Mouse (Mus musculus): ENCODE results near the gene Sos2. TPM values are rescaled to one million over a fixed set of nuclear protein-coding genes. Genes with fewer than 3 reads are reported as not detected.

Gene Sos2
- 10 to 100 TPM; 30.8 to 33.7 TPM for total RNA-seq (2021)

- DNase-seq (ENCODE audit: low spot score in 2 of 2), result peak; percentile 45 to 75
- intact Hi-C loops (cut with DNase I), result loop anchor here (5.0 kb wide), 3 partner anchors 34 to 324 kb away; partner anchors contain the start of gene Nemf
Observed at GRCm38 (mm10) chr12:69681566-69682061, at the start of gene Sos2. Gene Sos2, minus strand, starts transcription at chr12:69681852.

- intact Hi-C loops (cut with DNase I), result loop anchor here (10.0 kb wide), 1 partner anchor 314 kb away; no protein-coding TSS in a partner anchor
- no peak for DNase-seq (ENCODE audit: low spot score in 2 of 2)
Observed at GRCm38 (mm10) chr12:69730306-69730705, 48.7 kb upstream of the Sos2 start.

- intact Hi-C loops (cut with DNase I), result no loop called here
- no peak for DNase-seq (ENCODE audit: low spot score in 2 of 2)
Observed at GRCm38 (mm10) chr12:69729246-69729645, 47.6 kb upstream of the Sos2 start.

GRCm38 (mm10) chr12:69724711-69725460, 43.2 kb upstream of the Sos2 start, which contains the start of the genes L2hgdh and Atp5s:
Gene L2hgdh, minus strand, starts transcription at chr12:69724873.
Gene Atp5s, plus strand, starts transcription at chr12:69724950.
- peak; percentile 94 to 95 for DNase-seq (ENCODE audit: low spot score in 2 of 2)
- intact Hi-C loops (cut with DNase I), result no loop called here

GRCm38 (mm10) chr12:69724018-69724710, 42.5 kb upstream of the Sos2 start:
- no peak for DNase-seq (ENCODE audit: low spot score in 2 of 2)
- intact Hi-C loops (cut with DNase I), result no loop called here

GRCm38 (mm10) chr12:69723376-69723775, 41.7 kb upstream of the Sos2 start:
- DNase-seq (ENCODE audit: low spot score in 2 of 2), result no peak
- intact Hi-C loops (cut with DNase I), result no loop called here

- no peak for DNase-seq (ENCODE audit: low spot score in 2 of 2)
- intact Hi-C loops (cut with DNase I), result no loop called here
Observed at GRCm38 (mm10) chr12:69722857-69723256, 41.2 kb upstream of the Sos2 start.

- intact Hi-C loops (cut with DNase I), result no loop called here
- DNase-seq (ENCODE audit: low spot score in 2 of 2), result no peak
Observed at GRCm38 (mm10) chr12:69713628-69714027, 32.0 kb upstream of the Sos2 start.

GRCm38 (mm10) chr12:69704799-69705458, 23.3 kb upstream of the Sos2 start:
- intact Hi-C loops (cut with DNase I), result no loop called here
- no peak for DNase-seq (ENCODE audit: low spot score in 2 of 2)

GRCm38 (mm10) chr12:69698352-69698751, 16.7 kb upstream of the Sos2 start:
- no peak for DNase-seq (ENCODE audit: low spot score in 2 of 2)
- intact Hi-C loops (cut with DNase I), result no loop called here

- intact Hi-C loops (cut with DNase I), result no loop called here
- DNase-seq (ENCODE audit: low spot score in 2 of 2), result peak in 1 of 2 experiments; percentile 15
Observed at GRCm38 (mm10) chr12:69696746-69697145, 15.1 kb upstream of the Sos2 start.

GRCm38 (mm10) chr12:69693471-69693870, 11.8 kb upstream of the Sos2 start:
- intact Hi-C loops (cut with DNase I), result no loop called here
- no peak for DNase-seq (ENCODE audit: low spot score in 2 of 2)

GRCm38 (mm10) chr12:69690714-69691113, 9.1 kb upstream of the Sos2 start:
- intact Hi-C loops (cut with DNase I), result no loop called here
- no peak for DNase-seq (ENCODE audit: low spot score in 2 of 2)

- no peak for DNase-seq (ENCODE audit: low spot score in 2 of 2)
- intact Hi-C loops (cut with DNase I), result no loop called here
Observed at GRCm38 (mm10) chr12:69689094-69689493, 7.4 kb upstream of the Sos2 start.

- intact Hi-C loops (cut with DNase I), result no loop called here
Observed at GRCm38 (mm10) chr12:69688368-69688767, 6.7 kb upstream of the Sos2 start.

GRCm38 (mm10) chr12:69683537-69683936, 1.9 kb upstream of the Sos2 start:
- intact Hi-C loops (cut with DNase I), result loop anchor here (5.0 kb wide), 3 partner anchors 36 to 326 kb away; partner anchors contain the start of gene Nemf

More at GRCm38 (mm10) chr12:69688368-69688767, 6.7 kb upstream of the Sos2 start:
- DNase-seq (ENCODE audit: low spot score in 2 of 2), result no peak

GRCm38 (mm10) chr12:69682788-69683419, 1.3 kb upstream of the Sos2 start:
- intact Hi-C loops (cut with DNase I), result loop anchor here (5.0 kb wide), 3 partner anchors 36 to 326 kb away; partner anchors contain the start of gene Nemf
- DNase-seq (ENCODE audit: low spot score in 2 of 2), result no peak

More at GRCm38 (mm10) chr12:69683537-69683936, 1.9 kb upstream of the Sos2 start:
- DNase-seq (ENCODE audit: low spot score in 2 of 2), result peak; percentile 31 to 59

- DNase-seq (ENCODE audit: low spot score in 2 of 2), result peak; percentile 77 to 79
- intact Hi-C loops (cut with DNase I), result loop anchor here (5.0 kb wide), 3 partner anchors 35 to 325 kb away; partner anchors contain the start of gene Nemf
Observed at GRCm38 (mm10) chr12:69682065-69682787, 574 bp upstream of the Sos2 start.

All from left cerebral cortex, postnatal 36 days (tissue).